Mouse (Mus musculus): ENCODE results near the gene Tff2. TPM values are rescaled to one million over a fixed set of nuclear protein-coding genes. Genes with fewer than 3 reads are reported as not detected.

Gene Tff2
- total and polyA plus RNA-seq, 3 experiments, result not detected

- Histone ChIP-seq H3K36me3 (replicated peaks in 1 of 2; ENCODE audit: control insufficient read depth in 1 of 2, insufficient read depth in 1 of 2, low read length in 1 of 2) (no peaks in the 10 kb centered on the region), H3K27me3 (replicated peaks) (peaks cover 14% of the 10 kb centered on the region), H3K4me1 (ENCODE audit: control insufficient read depth in 1 of 2, insufficient read depth in 2 of 2) (peaks cover 0 to 1% of the 10 kb centered on the region in 2 experiments; a peak in 1 of 4 replicates), H3K9ac (ENCODE audit: insufficient read depth, low read depth) (no peak overlapping the region), H3K4me2 (ENCODE audit: insufficient read depth, low read depth, poor library complexity, severe bottlenecking) (no peak overlapping the region), H3K27ac (ENCODE audit: insufficient read depth, low read depth) (no peak overlapping the region), H3K9me3 (replicated peaks; ENCODE audit: low read length) (peaks cover 4% of the 10 kb centered on the region), H3K4me3 (replicated peaks in 1 of 3; ENCODE audit: low read depth in 2 of 3, low read length in 2 of 3, poor library complexity in 1 of 3) (no peak overlapping the region), H3K79me2 (replicated peaks; ENCODE audit: control insufficient read depth, extremely low read depth, insufficient read depth, poor library complexity, severe bottlenecking) (no peaks in the 10 kb centered on the region)
- TF ChIP-seq IRF4 (IDR thresholded peaks at IDR 0.05; ENCODE audit: low read depth, low read length), result no peak
- TF ChIP-seq ZKSCAN1 (IDR thresholded peaks at IDR 0.05; ENCODE audit: borderline replicate concordance, low read depth, low read length), result no peak
- TF ChIP-seq SIN3A (IDR thresholded peaks at IDR 0.05; ENCODE audit: low read length), result no peak
- no peak for TF ChIP-seq ZC3H11A (IDR thresholded peaks at IDR 0.05; ENCODE audit: low read depth, low read length)
- TF ChIP-seq ELF1 (IDR thresholded peaks at IDR 0.05; ENCODE audit: low read depth, low read length), result no peak
- no peak for DNase-seq (ENCODE audit: extremely low read depth)
- in situ Hi-C loops (cut with MboI; ENCODE audit: low pct_ligation_motif_present, low pct_unique_long_range_greater_than_20kb, low sequenced_read_pairs) (no loop called here), dilution Hi-C loops (cut with MboI; ENCODE audit: extremely low pct_ligation_motif_present, extremely low pct_unique_long_range_greater_than_20kb, low sequenced_read_pairs) (no loop called here)
These were observed 32.2 kb upstream of the Tff2 start for GRCm38 (mm10) chr17:31176321-31176720.

DNA sequence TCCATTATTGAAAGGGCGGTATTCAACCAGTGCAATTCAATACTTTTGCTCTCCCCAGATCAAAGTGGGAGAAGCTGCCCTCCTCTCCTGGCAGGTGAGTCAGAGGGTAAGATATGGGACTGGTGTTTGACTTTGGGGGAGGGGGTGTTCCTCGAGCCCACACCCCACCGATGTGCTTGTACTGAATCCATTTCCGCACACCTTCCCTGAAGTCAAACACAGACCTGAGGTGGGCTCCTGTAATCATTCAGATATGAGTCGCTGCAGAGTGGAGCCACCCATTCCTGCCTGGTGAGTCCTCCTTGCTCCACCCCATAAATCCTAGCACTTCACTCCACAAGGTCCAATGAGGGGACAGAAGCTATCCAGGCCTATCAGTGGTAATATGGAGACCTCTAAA is 25.7 kb upstream of the Tff2 start:
- dilution Hi-C loops (cut with MboI; ENCODE audit: extremely low pct_ligation_motif_present, extremely low pct_unique_long_range_greater_than_20kb, low sequenced_read_pairs), result no loop called here
- peaks cover 4% of the 10 kb centered on the region for H3K9me3 ChIP-seq (replicated peaks; ENCODE audit: low read length)
- peaks cover 10 to 29% of the 10 kb centered on the region in 2 experiments for H3K4me1 ChIP-seq (ENCODE audit: control insufficient read depth in 1 of 2, insufficient read depth in 2 of 2)
- in situ Hi-C loops (cut with MboI; ENCODE audit: low pct_ligation_motif_present, low pct_unique_long_range_greater_than_20kb, low sequenced_read_pairs), result no loop called here
- TF ChIP-seq MEF2A (IDR thresholded peaks at IDR 0.05; ENCODE audit: borderline replicate concordance, low read depth, low read length), result no peak
- no peak for TF ChIP-seq ZKSCAN1 (IDR thresholded peaks at IDR 0.05; ENCODE audit: borderline replicate concordance, low read depth, low read length)
- no peak for TF ChIP-seq MXI1 (IDR thresholded peaks at IDR 0.05; ENCODE audit: low read depth, low read length)
- TF ChIP-seq E2F4 (IDR thresholded peaks at IDR 0.05; ENCODE audit: insufficient replicate concordance, low read depth, low read length), result no peak
- TF ChIP-seq MAZ (IDR thresholded peaks at IDR 0.05; ENCODE audit: low read depth, low read length), result no peak
- no peak for TF ChIP-seq USF2 (conservative IDR thresholded peaks at IDR 0.05; ENCODE audit: low read depth, low read length)
- no peak for TF ChIP-seq ZNF384 (IDR thresholded peaks at IDR 0.05; ENCODE audit: low read depth, low read length)
- no peak for TF ChIP-seq NELFE (IDR thresholded peaks at IDR 0.05; ENCODE audit: low read depth, low read length)
- no peak for TF ChIP-seq ETS1 (conservative IDR thresholded peaks at IDR 0.05; ENCODE audit: low read depth, low read length)
- no peak for TF ChIP-seq HCFC1 (IDR thresholded peaks at IDR 0.05; ENCODE audit: low read depth, low read length)
- TF ChIP-seq RCOR1 (conservative IDR thresholded peaks at IDR 0.05; ENCODE audit: low read depth, low read length), result no peak
- no peak for TF ChIP-seq TCF12 (IDR thresholded peaks at IDR 0.05; ENCODE audit: low read depth, low read length)
- no peak for TF ChIP-seq MAFK (IDR thresholded peaks at IDR 0.05; ENCODE audit: insufficient replicate concordance, low read length)
- TF ChIP-seq GABPA (IDR thresholded peaks at IDR 0.05; ENCODE audit: insufficient replicate concordance, low read depth, low read length), result no peak
- TF ChIP-seq CHD1 (IDR thresholded peaks at IDR 0.05; ENCODE audit: low read depth, low read length), result no peak
- no peak for TF ChIP-seq CHD2 (IDR thresholded peaks at IDR 0.05; ENCODE audit: low read length)
- H3K36me3 ChIP-seq (replicated peaks in 1 of 2; ENCODE audit: control insufficient read depth in 1 of 2, insufficient read depth in 1 of 2, low read length in 1 of 2), result no peaks in the 10 kb centered on the region
- H3K4me3 ChIP-seq (replicated peaks in 1 of 3; ENCODE audit: low read depth in 2 of 3, low read length in 2 of 3, poor library complexity in 1 of 3), result no peak overlapping the region
- H3K9ac ChIP-seq (ENCODE audit: insufficient read depth, low read depth), result no peak overlapping the region
- no peak overlapping the region for H3K27ac ChIP-seq (ENCODE audit: insufficient read depth, low read depth)
- no peak for DNase-seq (ENCODE audit: extremely low read depth)
- H3K79me2 ChIP-seq (replicated peaks; ENCODE audit: control insufficient read depth, extremely low read depth, insufficient read depth, poor library complexity, severe bottlenecking), result no peaks in the 10 kb centered on the region
- no peak overlapping the region for H3K4me2 ChIP-seq (ENCODE audit: insufficient read depth, low read depth, poor library complexity, severe bottlenecking)
- peaks cover 20% of the 10 kb centered on the region for H3K27me3 ChIP-seq (replicated peaks)
